Mouse (Mus musculus) hematopoietic stem cell, adult 5-6 weeks (primary cell): Measurements from ENCODE around the gene Gm20403. TPM values are rescaled to one million over a fixed set of nuclear protein-coding genes. Genes with fewer than 3 reads are reported as not detected.
"Not testable (repeated sequence)": the region's sequence is repeated elsewhere in the genome, so short reads cannot be mapped to it uniquely, and the experiment has no call there.

Source experiments
- ATAC-seq, 2 experiments: fragments of 125-278 bp in 1 of 2; replicated peaks in 1 of 2; 2 replicates each; pipeline ENCODE4 v1.8.0; 2016 to 2017; ENCODE audit warnings: inconsistent platforms in 2 of 2, mild to moderate bottlenecking in 2 of 2, moderate number of reproducible peaks in 2 of 2, low read depth in 1 of 2, moderate TSS enrichment in 1 of 2; ENCODE audit not compliant: low FRiP score in 2 of 2, poor library complexity in 2 of 2, severe bottlenecking in 2 of 2, insufficient read depth in 1 of 2, low TSS enrichment in 1 of 2
- total RNA-seq: library from RNA; stranded (forward); fragments of 172-1452, 232-1000 nt; gene quantifications from 2 replicates; pipeline ENCODE4 v1.2.3, GENCODE M21; 2017

Gm20403 gene
- total RNA-seq, 1 experiment from 2014 or later, result not detected

DNA sequence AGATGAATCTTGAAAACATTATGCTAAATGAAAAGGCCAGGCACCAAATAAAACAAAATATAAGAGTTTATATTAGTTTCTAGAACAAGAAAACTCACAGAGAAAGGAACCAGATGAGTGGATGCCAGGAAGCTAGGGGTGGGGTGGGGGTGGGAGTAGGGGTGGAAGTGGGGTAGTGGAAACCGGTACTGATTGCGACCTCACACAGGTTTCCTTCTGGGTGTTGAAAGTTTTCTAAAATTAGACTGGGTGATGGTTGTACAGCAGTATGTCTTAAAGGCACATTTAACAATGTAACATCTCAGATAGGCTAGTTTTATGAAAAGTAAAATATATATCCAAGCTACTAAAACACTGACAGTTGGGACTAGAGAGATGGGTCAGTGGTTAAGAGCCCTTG lies 29.4 kb downstream of the Gm20403 start:
- peak; percentile 37 to 70; a peak in 3 of 4 replicates for ATAC-seq

DNA sequence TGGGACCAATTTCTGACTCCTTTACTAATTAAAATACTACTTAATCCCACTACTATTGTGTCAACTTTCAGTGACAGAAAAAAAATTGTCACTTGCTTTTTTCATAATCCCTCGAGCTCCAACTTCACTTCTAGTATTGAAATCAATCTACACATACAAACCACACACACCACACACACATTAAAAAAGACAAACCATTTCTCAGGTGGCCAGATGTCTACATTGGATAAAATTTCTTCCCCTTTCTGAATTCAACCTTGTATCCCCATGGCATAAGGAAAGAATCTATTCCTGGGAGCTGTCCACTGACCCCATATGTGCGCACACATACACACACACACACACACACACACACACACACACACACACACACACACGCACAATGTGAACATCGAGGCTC lies 29.9 kb downstream of the Gm20403 start:
- ATAC-seq, result no peak

DNA sequence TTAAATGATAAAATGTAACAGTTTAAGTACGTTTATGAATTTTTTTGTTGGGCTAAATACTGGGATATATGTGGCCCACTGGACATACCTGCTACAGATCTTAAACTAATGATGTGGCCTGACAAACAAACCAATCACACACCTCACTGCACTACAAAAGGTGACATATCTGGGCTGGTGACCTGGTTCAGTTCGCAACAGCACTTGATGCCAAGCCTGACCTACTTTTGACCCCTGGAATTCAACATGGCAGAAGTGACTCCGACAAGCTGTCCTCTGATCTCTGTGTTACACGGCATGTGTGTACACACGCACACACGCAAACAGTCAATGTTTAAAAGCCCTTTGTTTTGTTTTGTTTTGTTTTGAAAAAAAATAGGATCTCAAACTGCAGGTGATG lies 40.2 kb downstream of the Gm20403 start:
- ATAC-seq, result no peak

DNA sequence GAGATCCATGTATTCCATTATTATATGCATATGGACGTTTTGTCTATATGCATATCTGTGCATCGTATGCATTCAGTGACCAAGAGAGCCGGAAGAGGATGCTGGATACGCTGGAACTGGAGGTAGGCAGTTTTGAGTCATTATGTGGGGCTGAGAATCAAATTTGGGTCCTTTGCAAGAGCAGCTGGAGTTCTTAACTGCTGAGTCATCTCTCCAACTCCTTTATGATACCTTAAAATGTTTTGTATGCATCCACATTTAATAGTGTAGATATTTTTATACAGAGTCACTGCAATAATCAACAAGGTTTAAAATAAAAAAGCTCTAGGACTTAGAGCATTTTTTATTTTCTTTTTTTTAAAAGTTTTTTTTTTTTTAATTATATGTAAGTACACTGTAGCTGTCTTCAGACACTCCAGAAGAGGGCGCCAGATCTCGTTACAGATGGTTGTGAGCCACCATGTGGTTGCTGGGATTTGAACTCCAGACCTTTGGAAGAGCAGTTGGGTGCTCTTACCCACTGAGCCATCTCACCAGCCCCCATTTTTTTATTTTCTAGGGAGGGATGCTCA lies 43.7 kb downstream of the Gm20403 start:
- not testable (repeated sequence) for ATAC-seq

DNA sequence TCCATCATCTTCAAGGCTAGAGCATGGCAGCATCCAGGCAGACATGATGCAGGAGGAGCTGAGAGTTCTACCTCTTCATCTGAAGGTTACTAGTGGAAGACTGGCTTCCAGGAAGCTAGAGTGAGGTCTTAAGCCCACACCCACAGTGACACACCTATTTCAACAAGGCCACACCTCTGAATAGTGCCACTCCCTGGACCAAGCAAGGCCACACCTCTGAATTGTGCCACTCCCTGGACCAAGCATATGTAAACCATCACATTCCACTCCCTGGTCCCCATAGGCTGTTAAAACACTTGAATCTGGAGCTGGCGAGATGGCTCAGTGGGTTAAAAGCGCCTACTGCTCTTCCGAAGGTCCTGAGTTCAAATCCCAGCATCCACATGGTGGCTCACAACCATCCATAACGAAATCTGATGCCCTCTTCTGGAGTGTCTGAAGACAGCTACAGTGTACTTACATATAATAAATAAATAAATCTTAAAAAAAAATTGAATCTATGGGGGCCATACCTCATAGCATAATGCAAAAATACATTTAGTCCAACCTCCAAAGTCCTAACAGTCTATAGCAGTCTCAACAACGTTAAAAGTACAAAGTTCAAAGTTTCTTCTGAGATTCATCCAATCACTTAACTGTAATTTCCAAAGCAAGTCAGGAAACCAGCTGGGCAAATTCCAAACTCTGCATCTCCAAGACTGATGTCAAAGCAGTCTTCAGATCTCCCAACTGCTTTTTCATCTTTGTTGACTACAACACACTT lies 48.6 kb downstream of the Gm20403 start:
- ATAC-seq, result not testable (repeated sequence)

Other genes starting within 250 kb of the Gm20403 start
- gene Snx6, start 190.8 kb downstream of the Gm20403 start, total RNA-seq, result 108 and 111 TPM in 2 replicates
- 26.1 and 51.2 TPM in 2 replicates for gene Cfl2, start 123.7 kb downstream of the Gm20403 start, total RNA-seq
- 66.6 and 74.0 TPM in 2 replicates for gene Baz1a, start 27.8 kb upstream of the Gm20403 start, total RNA-seq
- 7.3 and 9.9 TPM in 2 replicates for gene 2700097O09Rik, start 93.6 kb upstream of the Gm20403 start, total RNA-seq
- 131 and 262 TPM in 2 replicates for gene Srp54a, start 93.7 kb upstream of the Gm20403 start, total RNA-seq
- gene Fam177a, start 137.9 kb upstream of the Gm20403 start, total RNA-seq, result 14.3 and 21.1 TPM in 2 replicates
- 35.8 and 71.0 TPM in 2 replicates for gene Srp54b, start 168.6 kb upstream of the Gm20403 start, total RNA-seq
- gene 1700047I17Rik2, start 213.1 kb upstream of the Gm20403 start, total RNA-seq, result 3.0 TPM in 1 of 2 replicates, not detected in the other
- gene Srp54c, start 243.6 kb upstream of the Gm20403 start, total RNA-seq, result 93.1 and 110 TPM in 2 replicates